Mouse (Mus musculus) stomach, postnatal 0 days (tissue): ENCODE results near the gene Gm6034. TPM values are rescaled to one million over a fixed set of nuclear protein-coding genes. Genes with fewer than 3 reads are reported as not detected.
"Not testable (repeated sequence)": the region's sequence is repeated elsewhere in the genome, so short reads cannot be mapped to it uniquely, and the experiment has no call there.

ENCODE experiments used
- ATAC-seq: fragments of 200-750 bp; cut with Nextera tagmentation; 2 replicates; pipeline ENCODE4 v1.8.0; 2017; ENCODE audit not compliant: low FRiP score, low TSS enrichment
- DNase-seq: peaks from one replicate; pipeline ENCODE4 v3.0.0-alpha.2; 2016; ENCODE audit warnings: low spot score
- H3K27ac ChIP-seq: fragments of 300-500 bp; sonication (generic); replicated peaks from 2 replicates; pipeline ENCODE4 v1.5.1; 2014; ENCODE audit warnings: mild to moderate bottlenecking, control low read depth
- H3K27me3 ChIP-seq: fragments of 300-500 bp; sonication (generic); 2 replicates; pipeline ENCODE4 v1.6.1; 2014; ENCODE audit warnings: low read length; ENCODE audit not compliant: control insufficient read depth, insufficient read depth
- H3K36me3 ChIP-seq: fragments of 300-500 bp; sonication (generic); 2 replicates; pipeline ENCODE4 v1.6.1; 2014; ENCODE audit warnings: low read length, mixed read lengths; ENCODE audit not compliant: control insufficient read depth, insufficient read depth
- H3K4me1 ChIP-seq: fragments of 300-500 bp; sonication (generic); replicated peaks from 2 replicates; pipeline ENCODE4 v1.6.1; 2014; ENCODE audit warnings: antibody characterized with exemption; ENCODE audit not compliant: control insufficient read depth, insufficient read depth
- H3K4me2 ChIP-seq: fragments of 300-500 bp; sonication (generic); replicated peaks from 2 replicates; pipeline ENCODE4 v1.6.1; 2014; ENCODE audit warnings: low read depth, mild to moderate bottlenecking, control low read depth, moderate library complexity
- H3K4me3 ChIP-seq: fragments of 300-500 bp; sonication (generic); 2 replicates; pipeline ENCODE4 v1.5.1; 2014; ENCODE audit warnings: low read depth, low read length, control low read depth
- H3K9ac ChIP-seq: fragments of 300-500 bp; sonication (generic); 2 replicates; pipeline ENCODE4 v1.6.1; 2014; ENCODE audit warnings: mild to moderate bottlenecking, low read length, control low read depth, mixed read lengths
- H3K9me3 ChIP-seq: fragments of 300-500 bp; sonication (generic); 2 replicates; pipeline ENCODE4 v1.6.1; 2016; ENCODE audit warnings: low read length; ENCODE audit not compliant: control insufficient read depth
- CTCF ChIP-seq: IDR thresholded peaks from 2 replicates; pipeline ENCODE4 v1.5.1; 2016; ENCODE audit warnings: antibody characterized with exemption, low read depth, mild to moderate bottlenecking, moderate library complexity
- WGBS: fragments of 180-500 bp; shearing (Covaris S2); extraction: QIAGEN DNeasy Blood & Tissue Kit; methylation state at CpG from one replicate; pipeline ENCODE4 v1.1.7; 2014; 5-methylcytosine and 5-hydroxymethylcytosine counted together
- polyA plus RNA-seq: library from polyadenylated mRNA; unstranded; fragments of >200 nt; fragmentation: Nextera tagmentation; extraction: Ambion mirVana; gene quantifications from 2 replicates; pipeline ENCODE4 v1.2.1, GENCODE M21; 2015

Gm6034 gene
- polyA plus RNA-seq, 1 experiment from 2014 or later: not detected

DNA sequence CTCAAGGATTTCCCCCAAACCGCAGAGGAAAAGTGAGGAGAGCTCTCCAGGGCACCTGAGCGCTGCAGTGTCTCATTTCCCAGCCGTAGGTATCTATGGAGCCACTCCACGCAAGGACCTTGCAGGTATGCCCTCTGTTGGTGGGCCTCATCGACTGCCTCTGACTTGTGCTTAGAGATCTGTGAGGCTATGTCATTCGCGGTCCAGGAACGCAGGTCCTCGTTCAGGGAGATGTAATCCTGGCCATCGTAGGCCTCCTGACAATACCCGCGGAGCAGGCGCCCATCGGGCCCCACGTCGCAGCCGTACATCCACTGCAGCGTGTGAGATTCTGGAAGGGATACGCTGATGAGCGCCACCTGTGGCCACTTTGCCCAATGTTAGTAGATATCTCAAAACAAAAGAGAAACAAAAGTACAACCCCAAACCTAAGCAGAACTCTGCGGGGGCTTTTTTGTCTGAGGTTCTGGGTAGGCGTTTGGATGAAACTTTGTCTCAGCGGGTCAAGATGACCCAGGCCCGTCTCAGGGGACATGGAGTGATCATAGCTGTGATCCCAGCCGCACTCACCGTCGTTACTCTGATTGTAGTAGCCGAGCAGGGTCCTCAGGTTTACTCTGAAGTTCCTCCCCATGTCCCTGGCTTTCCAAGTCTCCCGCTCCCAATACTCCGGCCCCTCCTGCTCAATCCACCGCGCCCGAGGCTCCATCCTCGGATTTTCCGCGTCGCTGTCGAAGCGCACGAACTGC, 11.0 kb upstream of the Gm6034 start:
- peak; percentile 64 for TF ChIP-seq CTCF
- peak; percentile 62 for ATAC-seq
- WGBS: 2% methylated on average over 40 of the region's 40 CpGs

GRCm38 (mm10) chr17:36032351-36032875, 10.3 kb upstream of the Gm6034 start, which contains the start of gene H2-T23:
H2-T23 (minus strand) TSS chr17:36032855.
- Histone ChIP-seq H3K27ac (peak within 1 kb of the TSS; percentile 13; the same call in 1 of the 2 replicates), H3K4me2 (peak within 1 kb of the TSS; percentile 82), H3K4me3 (peak within 1 kb of the TSS; percentile 56), H3K9ac (peak within 1 kb of the TSS; percentile 70)
- H3K9me3 ChIP-seq, H3K27me3 ChIP-seq, H3K36me3 ChIP-seq, H3K4me1 ChIP-seq: not testable (repeated sequence)
- ATAC-seq (peak; percentile 38), DNase-seq (peak; percentile 56)
- under 1% methylated on average over 25 of the region's 25 CpGs for WGBS

More for the DNA sequence above, 11.0 kb upstream of the Gm6034 start:
- DNase-seq: peak; percentile 47
- H3K27ac ChIP-seq: 0 out of 2 replicates have a peak overlapping the region, but pooled peaks have one; percentile 13
- H3K4me1 ChIP-seq, H3K27me3 ChIP-seq, H3K36me3 ChIP-seq, H3K9me3 ChIP-seq: not testable (repeated sequence)
- peak overlapping the region; percentile 70 for H3K9ac ChIP-seq
- peak overlapping the region; percentile 82 for H3K4me2 ChIP-seq
- peak overlapping the region; percentile 56 for H3K4me3 ChIP-seq

DNA sequence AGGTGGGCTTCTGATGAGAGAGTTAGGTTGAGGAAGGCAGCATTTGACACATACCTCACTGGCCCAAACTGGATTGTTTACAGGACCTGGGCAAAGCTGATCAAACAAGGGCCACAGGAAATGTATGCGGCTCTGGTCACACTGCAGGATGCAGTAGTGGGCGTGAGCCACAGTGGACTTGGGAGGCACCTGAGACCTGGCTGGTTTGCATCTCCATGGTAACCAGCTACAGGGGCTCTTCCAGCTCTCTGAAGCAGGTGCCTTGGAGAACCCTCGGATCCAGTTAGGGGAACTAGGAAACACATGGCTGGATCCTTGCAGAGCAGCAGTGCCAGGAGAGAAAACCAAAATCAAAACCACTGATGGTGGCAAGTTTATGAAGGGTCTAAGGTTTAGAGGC, 8.2 kb upstream of the Gm6034 start:
- 0 out of 2 replicates have a peak, but pooled peaks have one; percentile 30 for ATAC-seq
- not testable (repeated sequence) for H3K9me3 ChIP-seq, H3K4me1 ChIP-seq, H3K4me2 ChIP-seq, H3K4me3 ChIP-seq, DNase-seq, H3K27ac ChIP-seq, H3K27me3 ChIP-seq, H3K36me3 ChIP-seq, H3K9ac ChIP-seq
- WGBS: 48% methylated on average over 3 of the region's 3 CpGs

GRCm38 (mm10) chr17:36035010-36035638, 7.6 kb upstream of the Gm6034 start:
- H3K4me2 ChIP-seq, H3K36me3 ChIP-seq, H3K27me3 ChIP-seq, H3K9me3 ChIP-seq, H3K4me1 ChIP-seq, H3K27ac ChIP-seq, H3K9ac ChIP-seq, H3K4me3 ChIP-seq: not testable (repeated sequence)
- ATAC-seq (peak; percentile 77), DNase-seq (peak; percentile 40)
- 28% methylated on average over 3 of the region's 3 CpGs for WGBS
- peak; percentile 68 for TF ChIP-seq CTCF

GRCm38 (mm10) chr17:36036126-36036525, 6.6 kb upstream of the Gm6034 start:
- H3K27ac ChIP-seq, H3K9ac ChIP-seq, H3K4me2 ChIP-seq, H3K4me1 ChIP-seq, H3K36me3 ChIP-seq, H3K4me3 ChIP-seq, H3K27me3 ChIP-seq, ATAC-seq, DNase-seq, H3K9me3 ChIP-seq: not testable (repeated sequence)
- peak; percentile 25; the same call in 1 of the 2 replicates for TF ChIP-seq CTCF
- WGBS: 80% methylated on average over 13 of the region's 13 CpGs

DNA sequence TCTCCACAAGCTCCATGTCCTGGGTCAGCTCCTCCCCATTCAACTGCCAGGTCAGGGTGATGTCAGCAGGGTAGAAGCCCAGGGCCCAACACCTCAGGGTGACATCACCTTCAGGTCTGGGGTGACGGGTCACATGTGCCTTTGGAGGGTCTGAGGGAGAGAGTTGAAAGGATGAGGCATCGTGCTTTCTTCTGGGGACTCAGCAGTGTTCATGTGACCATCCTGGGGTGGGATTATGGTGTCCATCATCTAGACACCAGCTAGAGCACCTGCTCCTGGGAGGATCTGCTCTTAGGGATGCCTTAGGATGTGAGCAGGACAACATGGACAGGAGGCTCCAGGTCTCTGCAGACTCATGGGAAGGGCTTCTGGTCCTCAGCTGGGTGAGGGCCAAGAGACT, 2.2 kb upstream of the Gm6034 start:
- not testable (repeated sequence) for H3K4me3 ChIP-seq, DNase-seq, H3K9me3 ChIP-seq, H3K9ac ChIP-seq, ATAC-seq, H3K4me2 ChIP-seq, H3K27me3 ChIP-seq, H3K36me3 ChIP-seq, H3K4me1 ChIP-seq, H3K27ac ChIP-seq
- 89% methylated on average over 2 of the region's 2 CpGs for WGBS

- not testable (repeated sequence) for DNase-seq, H3K27me3 ChIP-seq, H3K4me1 ChIP-seq, H3K9me3 ChIP-seq, H3K36me3 ChIP-seq, H3K27ac ChIP-seq
- peak overlapping the region; percentile 63 for H3K4me2 ChIP-seq
- peak overlapping the region; percentile 47 for H3K9ac ChIP-seq
- ATAC-seq: peak; percentile 68
- WGBS: under 1% methylated on average over 19 of the region's 19 CpGs
- peak overlapping the region; percentile 41 for H3K4me3 ChIP-seq
These were observed 706 bp upstream of the Gm6034 start for GRCm38 (mm10) chr17:36042055-36042454.
